Mouse (Mus musculus): ENCODE results near the gene Pim1. TPM values are rescaled to one million over a fixed set of nuclear protein-coding genes. Genes with fewer than 3 reads are reported as not detected.

Gene Pim1
- polyA plus RNA-seq, 1 experiment: 160 TPM

DNA sequence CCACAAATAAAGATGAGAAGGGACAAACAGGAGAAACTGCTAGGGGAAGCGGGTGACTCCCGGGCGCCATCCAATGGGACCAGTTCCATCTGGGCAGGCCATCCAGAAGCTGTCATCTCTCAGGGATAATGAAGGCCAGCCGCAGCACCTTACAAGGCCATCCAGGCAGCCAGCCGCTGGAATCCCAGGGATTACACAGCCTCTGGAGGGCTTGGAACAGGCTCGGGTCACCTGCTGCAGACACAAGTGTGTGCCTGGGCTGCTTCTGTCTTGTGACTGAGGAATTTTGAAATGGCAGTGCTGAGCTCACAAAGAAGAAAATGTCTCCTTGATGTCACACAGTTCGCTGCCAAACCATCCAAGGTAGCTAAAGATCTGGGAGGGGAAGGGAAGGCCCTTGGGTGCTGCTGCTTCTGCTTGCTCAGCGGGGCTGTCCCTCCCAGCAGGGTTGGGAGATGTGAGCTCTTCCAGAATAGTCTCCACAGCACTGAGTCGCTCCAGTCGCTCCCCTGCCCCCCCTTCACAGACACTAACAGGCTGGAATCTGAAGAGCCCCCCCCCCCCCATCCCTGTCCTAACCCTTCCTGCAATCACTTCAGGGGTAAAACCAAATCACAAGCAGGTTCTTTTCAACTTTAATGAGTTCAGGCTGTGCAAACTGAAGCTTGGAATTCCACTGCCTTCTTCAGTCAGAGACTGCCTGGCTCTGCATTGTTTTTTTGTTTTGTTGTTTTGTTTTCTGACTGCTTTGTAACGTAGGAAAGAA is 32.6 kb upstream of the Pim1 start:
- Histone ChIP-seq H3K27ac (ENCODE audit: insufficient read depth, low read depth, low read length) (no peak overlapping the region), H3K4me1 (ENCODE audit: control insufficient read depth, insufficient read depth, insufficient read length, low read length) (peaks cover 5% of the 10 kb centered on the region; the same call in 1 of the 2 replicates), H3K4me3 (ENCODE audit: low read depth, low read length) (no peak overlapping the region), H3K27me3 (ENCODE audit: control insufficient read depth, insufficient read depth, low read length) (no peaks in the 10 kb centered on the region), H3K36me3 (ENCODE audit: control insufficient read depth, insufficient read depth, low read length) (no peaks in the 10 kb centered on the region)
- TF ChIP-seq POLR2A (IDR thresholded peaks at IDR 0.05; ENCODE audit: low read depth, low read length) (no peak), CTCF (IDR thresholded peaks at IDR 0.05; ENCODE audit: extremely low read depth, insufficient read length, insufficient replicate concordance, low read depth, low read length) (no peak)
- WGBS: 89% methylated on average over 11 of the region's 11 CpGs

DNA sequence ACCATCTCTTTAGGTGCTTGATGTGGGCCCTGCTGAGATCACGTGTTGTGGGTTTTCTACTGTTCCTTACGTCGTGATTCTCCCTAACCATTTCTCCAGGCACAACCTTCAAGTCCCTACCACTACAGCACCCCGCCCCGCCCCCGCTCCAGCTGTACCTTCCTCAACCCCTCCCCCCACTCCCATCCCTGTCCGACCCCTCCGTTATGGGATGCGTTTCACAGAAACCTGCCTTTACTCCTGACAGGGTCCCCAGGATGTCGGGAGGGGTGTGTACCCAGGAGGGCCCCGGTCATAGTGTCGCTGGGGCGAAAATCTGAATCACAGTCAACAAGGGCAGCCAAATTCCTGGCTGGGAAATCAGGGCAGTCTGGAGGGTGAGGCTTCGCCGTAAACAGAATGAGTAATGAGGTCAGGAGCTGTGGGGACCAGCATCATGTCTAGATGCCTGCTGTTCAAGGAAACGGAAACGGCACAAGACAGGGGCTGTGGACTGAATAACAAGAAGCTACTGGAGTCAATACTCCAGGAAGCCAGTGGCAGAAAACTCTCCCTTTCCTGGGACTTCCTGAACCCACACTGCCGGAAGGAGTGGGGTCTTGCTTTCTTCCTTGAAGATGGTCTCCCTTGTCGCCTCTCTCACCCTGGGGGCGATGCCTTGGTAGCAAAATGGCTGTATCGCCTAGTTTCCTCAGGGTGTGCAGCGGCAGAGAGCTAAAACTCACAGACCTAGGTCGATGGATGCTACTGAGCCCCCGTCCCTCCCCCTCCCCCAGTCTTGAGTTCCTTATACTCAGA is 31.0 kb upstream of the Pim1 start:
- Histone ChIP-seq H3K27me3 (ENCODE audit: control insufficient read depth, insufficient read depth, low read length) (no peaks in the 10 kb centered on the region), H3K36me3 (ENCODE audit: control insufficient read depth, insufficient read depth, low read length) (no peaks in the 10 kb centered on the region), H3K4me3 (ENCODE audit: low read depth, low read length) (0 out of 2 replicates have a peak overlapping the region, but pooled peaks have one; percentile 6), H3K27ac (ENCODE audit: insufficient read depth, low read depth, low read length) (peak overlapping the region; percentile 54; the same call in 1 of the 2 replicates), H3K4me1 (ENCODE audit: control insufficient read depth, insufficient read depth, insufficient read length, low read length) (peaks cover 7% of the 10 kb centered on the region; the same call in 1 of the 2 replicates)
- 26% methylated on average over 24 of the region's 24 CpGs for WGBS
- TF ChIP-seq CTCF (IDR thresholded peaks at IDR 0.05; ENCODE audit: extremely low read depth, insufficient read length, insufficient replicate concordance, low read depth, low read length): no peak
- no peak for TF ChIP-seq POLR2A (IDR thresholded peaks at IDR 0.05; ENCODE audit: low read depth, low read length)

DNA sequence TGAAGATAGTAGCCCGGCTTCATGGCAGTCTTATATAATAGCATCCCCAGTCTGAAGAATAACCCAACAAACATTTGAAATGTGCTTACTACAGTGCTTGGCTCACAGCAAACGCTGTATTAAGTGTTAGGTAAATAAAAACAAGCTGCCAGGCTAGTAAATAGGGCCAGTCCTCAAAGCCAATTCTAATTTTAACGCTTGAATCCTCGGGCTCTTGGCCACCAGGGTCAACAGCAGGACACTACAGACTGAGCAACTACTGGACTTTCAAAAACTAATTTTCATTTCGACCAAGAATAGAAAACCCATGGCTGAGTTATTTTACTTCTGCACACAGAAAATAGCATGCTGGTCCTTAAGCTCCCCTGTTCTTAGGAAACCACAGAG is 30.4 kb upstream of the Pim1 start:
- no peaks in the 10 kb centered on the region for H3K36me3 ChIP-seq (ENCODE audit: control insufficient read depth, insufficient read depth, low read length)
- no peaks in the 10 kb centered on the region for H3K27me3 ChIP-seq (ENCODE audit: control insufficient read depth, insufficient read depth, low read length)
- TF ChIP-seq CTCF (IDR thresholded peaks at IDR 0.05; ENCODE audit: extremely low read depth, insufficient read length, insufficient replicate concordance, low read depth, low read length) (no peak), POLR2A (IDR thresholded peaks at IDR 0.05; ENCODE audit: low read depth, low read length) (no peak)
- 40% methylated on average over 5 of the region's 5 CpGs for WGBS
- no peak overlapping the region for H3K4me3 ChIP-seq (ENCODE audit: low read depth, low read length)
- H3K4me1 ChIP-seq (ENCODE audit: control insufficient read depth, insufficient read depth, insufficient read length, low read length): peaks cover 7% of the 10 kb centered on the region; the same call in 1 of the 2 replicates
- peak overlapping the region; percentile 54; the same call in 1 of the 2 replicates for H3K27ac ChIP-seq (ENCODE audit: insufficient read depth, low read depth, low read length)

DNA sequence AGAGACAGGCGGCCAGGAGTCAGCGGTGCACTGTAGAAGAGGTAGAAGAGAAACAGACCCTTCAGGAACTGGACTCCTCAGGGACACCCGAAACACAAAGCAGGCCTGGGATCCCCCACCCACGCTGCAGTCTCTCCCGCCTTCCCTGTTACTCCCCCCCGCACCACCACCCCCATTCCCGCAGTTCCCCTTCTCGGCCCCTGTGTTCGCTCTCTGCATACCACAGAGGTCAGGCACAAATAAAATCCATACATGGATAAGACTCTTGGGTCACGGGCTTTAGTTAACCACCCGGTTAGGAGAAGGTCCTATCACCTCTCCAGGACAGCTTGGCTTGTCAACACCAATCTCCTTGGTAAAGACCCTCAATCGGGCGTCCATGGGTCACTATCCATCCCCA is 26.9 kb upstream of the Pim1 start:
- no peak for TF ChIP-seq POLR2A (IDR thresholded peaks at IDR 0.05; ENCODE audit: low read depth, low read length)
- no peak for TF ChIP-seq CTCF (IDR thresholded peaks at IDR 0.05; ENCODE audit: extremely low read depth, insufficient read length, insufficient replicate concordance, low read depth, low read length)
- H3K4me3 ChIP-seq (ENCODE audit: low read depth, low read length): peak overlapping the region; percentile 27
- 60% methylated on average over 13 of the region's 13 CpGs for WGBS
- H3K36me3 ChIP-seq (ENCODE audit: control insufficient read depth, insufficient read depth, low read length): no peaks in the 10 kb centered on the region
- peaks cover 9% of the 10 kb centered on the region; the same call in 1 of the 2 replicates for H3K4me1 ChIP-seq (ENCODE audit: control insufficient read depth, insufficient read depth, insufficient read length, low read length)
- no peaks in the 10 kb centered on the region for H3K27me3 ChIP-seq (ENCODE audit: control insufficient read depth, insufficient read depth, low read length)
- peak overlapping the region; percentile 27 for H3K27ac ChIP-seq (ENCODE audit: insufficient read depth, low read depth, low read length)

DNA sequence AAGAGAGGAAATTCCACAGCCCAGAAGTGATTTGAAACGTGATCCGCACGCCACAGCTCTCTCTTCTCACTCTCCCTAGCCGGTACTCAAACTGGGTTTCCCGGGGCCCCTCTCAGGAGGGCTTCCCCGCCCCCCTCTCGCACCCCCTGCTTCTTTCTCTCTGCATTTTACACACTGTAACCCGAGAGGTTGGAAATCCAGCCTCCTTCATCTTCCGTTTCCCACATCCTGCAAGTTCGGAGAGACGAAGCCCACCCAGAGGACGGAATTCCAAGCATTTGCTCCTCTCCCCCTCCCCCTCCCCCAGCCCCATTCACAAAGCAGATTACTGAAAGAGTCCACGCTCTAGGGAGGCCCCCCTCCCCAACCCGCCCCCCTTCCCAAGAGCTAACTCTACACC is 26.5 kb upstream of the Pim1 start:
- TF ChIP-seq CTCF (IDR thresholded peaks at IDR 0.05; ENCODE audit: extremely low read depth, insufficient read length, insufficient replicate concordance, low read depth, low read length): no peak
- no peak for TF ChIP-seq POLR2A (IDR thresholded peaks at IDR 0.05; ENCODE audit: low read depth, low read length)
- Histone ChIP-seq H3K36me3 (ENCODE audit: control insufficient read depth, insufficient read depth, low read length) (no peaks in the 10 kb centered on the region), H3K4me1 (ENCODE audit: control insufficient read depth, insufficient read depth, insufficient read length, low read length) (peaks cover 9% of the 10 kb centered on the region; the same call in 1 of the 2 replicates), H3K27ac (ENCODE audit: insufficient read depth, low read depth, low read length) (peak overlapping the region; percentile 27), H3K27me3 (ENCODE audit: control insufficient read depth, insufficient read depth, low read length) (no peaks in the 10 kb centered on the region), H3K4me3 (ENCODE audit: low read depth, low read length) (peak overlapping the region; percentile 27)
- 35% methylated on average over 14 of the region's 14 CpGs for WGBS

DNA sequence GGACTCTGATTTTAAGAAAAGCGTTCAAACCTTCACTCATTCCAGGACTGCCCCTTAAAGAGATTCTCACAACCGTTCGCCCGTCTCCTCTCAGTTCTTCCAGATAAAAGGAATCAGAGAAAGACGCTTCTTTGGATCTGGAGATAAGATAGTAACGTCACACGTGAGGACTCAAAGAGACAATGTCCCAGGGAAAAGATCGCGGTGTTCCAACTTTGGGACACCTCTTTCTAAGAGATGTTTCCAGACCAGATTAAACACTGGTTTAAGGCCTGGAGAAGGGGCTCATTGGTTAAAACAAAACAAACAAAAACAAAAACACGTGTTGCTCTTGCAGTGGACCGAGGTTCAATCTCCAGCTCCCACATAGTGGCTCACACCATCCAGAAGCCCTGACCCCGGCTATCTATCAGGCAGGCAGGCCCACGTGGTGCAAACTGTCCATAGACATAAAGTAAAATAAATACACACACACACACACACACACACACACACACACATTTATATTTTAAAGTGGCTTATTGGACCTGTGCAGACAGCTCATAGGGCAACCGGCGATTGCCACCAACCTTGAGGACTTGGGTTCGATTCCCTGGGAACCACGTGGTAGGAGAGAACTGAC is 25.9 kb upstream of the Pim1 start:
- no peaks in the 10 kb centered on the region for H3K36me3 ChIP-seq (ENCODE audit: control insufficient read depth, insufficient read depth, low read length)
- no peak overlapping the region for H3K4me3 ChIP-seq (ENCODE audit: low read depth, low read length)
- no peak for TF ChIP-seq CTCF (IDR thresholded peaks at IDR 0.05; ENCODE audit: extremely low read depth, insufficient read length, insufficient replicate concordance, low read depth, low read length)
- TF ChIP-seq POLR2A (IDR thresholded peaks at IDR 0.05; ENCODE audit: low read depth, low read length): no peak
- H3K27me3 ChIP-seq (ENCODE audit: control insufficient read depth, insufficient read depth, low read length): no peaks in the 10 kb centered on the region
- peaks cover 9% of the 10 kb centered on the region; the same call in 1 of the 2 replicates for H3K4me1 ChIP-seq (ENCODE audit: control insufficient read depth, insufficient read depth, insufficient read length, low read length)
- WGBS: 49% methylated on average over 17 of the region's 17 CpGs
- no peak overlapping the region; the same call in 1 of the 2 replicates for H3K27ac ChIP-seq (ENCODE audit: insufficient read depth, low read depth, low read length)

Data from small intestine, adult 2 months (tissue).